Mouse (Mus musculus) skeletal muscle tissue, adult 2 months (tissue): Measurements from ENCODE around the gene Cnst.
A peak's percentile ranks its signal among the peaks of the same experiment; 100 is the strongest.

ENCODE experiments used
- DNase-seq: peaks from one replicate; pipeline ENCODE4 v3.0.0-alpha.2; 2012; ENCODE audit warnings: low read depth, low spot score

Cnst gene

DNA sequence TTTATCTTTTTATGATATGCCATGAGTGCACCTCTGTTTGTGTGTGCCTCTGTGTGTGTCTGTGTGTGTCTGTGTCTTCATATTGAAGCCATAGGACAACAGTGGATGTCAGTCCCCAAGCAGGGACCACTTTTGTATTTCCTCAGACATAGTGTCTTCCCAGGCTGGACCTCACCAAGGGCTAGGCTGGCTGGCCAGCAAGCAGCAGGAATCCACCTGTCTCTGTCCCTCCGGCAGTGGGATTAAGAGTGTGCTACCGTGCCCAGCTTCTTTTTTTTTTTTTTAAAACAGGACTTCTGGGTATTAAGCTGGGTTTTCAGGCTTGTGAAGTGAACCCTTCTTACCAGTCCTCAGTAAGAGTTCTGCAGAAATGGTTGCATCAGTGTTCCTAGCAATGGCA lies 46.0 kb downstream of the Cnst start:
- DNase-seq, result no peak

- no peak for DNase-seq
Measured at GRCm38 (mm10) chr1:179592972-179593371, 46.8 kb downstream of the Cnst start.

GRCm38 (mm10) chr1:179598386-179598785 lies 52.2 kb downstream of the Cnst start:
- no peak for DNase-seq

- no peak for DNase-seq
Measured at GRCm38 (mm10) chr1:179604526-179604925, 58.4 kb downstream of the Cnst start.

DNA sequence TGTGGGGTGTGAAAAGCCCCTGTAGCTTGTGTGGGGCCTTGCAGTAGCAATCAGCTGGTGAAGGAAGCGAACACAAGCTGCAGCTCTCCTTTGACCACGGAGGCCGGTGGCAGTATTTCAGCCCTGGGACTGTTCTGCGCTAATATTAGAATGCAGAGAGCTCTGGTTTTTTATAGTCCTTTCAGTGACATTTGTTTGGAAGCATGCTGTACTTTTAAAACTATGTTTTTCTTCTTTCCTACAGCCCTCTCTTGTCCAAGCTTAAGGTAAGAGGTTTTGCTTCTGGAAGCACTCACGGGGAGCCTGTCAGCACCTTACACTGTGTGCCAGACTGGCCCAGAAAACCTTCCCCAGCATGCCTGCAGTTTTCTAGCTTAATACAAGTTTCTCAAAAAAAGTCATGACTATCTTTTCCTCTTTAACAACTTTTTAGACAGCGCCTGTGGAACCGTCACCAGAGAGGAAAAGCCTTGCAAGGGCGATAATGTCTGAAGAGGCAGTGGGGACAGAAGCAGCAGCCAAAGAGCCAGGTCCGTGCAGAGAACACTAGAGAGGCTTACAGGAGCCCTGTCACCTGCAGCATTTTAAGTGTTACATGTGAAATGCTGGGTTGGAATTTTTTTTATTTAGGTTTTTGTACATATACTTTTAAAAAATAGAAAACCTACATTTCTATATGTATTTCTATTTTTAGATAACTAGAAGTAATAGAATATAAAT lies 60.0 kb downstream of the Cnst start:
- DNase-seq, result peak; percentile 46

- no peak for DNase-seq
Measured at GRCm38 (mm10) chr1:179608521-179608920, 62.4 kb downstream of the Cnst start.

GRCm38 (mm10) chr1:179609724-179610505 lies 63.7 kb downstream of the Cnst start:
- DNase-seq, result no peak

GRCm38 (mm10) chr1:179611182-179611581 lies 65.0 kb downstream of the Cnst start:
- DNase-seq, result no peak

DNA sequence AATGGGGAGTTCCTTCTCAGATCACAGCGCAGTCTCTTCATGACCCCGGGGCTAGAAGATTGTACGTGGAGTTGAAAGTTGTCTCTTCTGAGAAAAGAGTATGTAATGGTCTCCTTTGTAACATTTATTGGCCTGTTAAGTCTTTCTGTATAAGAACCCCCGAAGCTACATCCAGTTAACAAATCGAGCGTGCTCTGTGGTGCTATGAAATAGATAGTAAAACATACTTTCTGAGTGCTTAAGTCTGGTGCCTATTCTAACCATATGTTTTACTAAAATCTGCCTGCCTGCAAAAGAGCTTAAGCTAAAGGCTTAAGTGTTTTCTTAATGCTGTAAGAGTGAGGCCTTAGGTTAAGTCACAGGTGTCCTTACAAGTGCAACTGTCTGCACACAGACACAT lies 66.2 kb downstream of the Cnst start:
- no peak for DNase-seq

DNA sequence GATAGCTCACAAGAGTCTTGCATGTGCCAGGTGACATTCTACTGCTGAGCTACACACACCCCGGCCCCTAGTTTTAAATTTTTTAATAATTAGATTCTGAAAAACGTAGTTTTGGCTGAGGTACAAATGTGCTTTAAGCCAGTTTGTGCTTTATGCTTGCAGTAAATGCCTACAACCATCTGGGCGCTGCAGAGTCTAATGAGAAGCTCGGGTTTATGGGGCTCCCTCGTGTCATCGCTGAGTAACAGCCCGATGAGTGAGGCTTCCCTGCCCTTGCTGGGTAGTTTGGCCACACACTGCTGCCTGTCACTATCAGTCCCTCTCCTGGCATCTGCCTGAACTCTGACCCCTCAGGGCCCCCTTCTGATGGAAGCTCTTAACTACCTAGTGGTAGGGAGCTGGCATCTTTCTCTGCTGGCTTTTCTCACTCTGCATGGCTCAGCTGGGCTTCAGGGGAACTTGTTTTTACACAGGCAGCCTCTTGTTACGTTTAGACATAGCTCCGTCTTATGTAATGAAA lies 66.9 kb downstream of the Cnst start:
- no peak for DNase-seq

- no peak for DNase-seq
Measured at GRCm38 (mm10) chr1:179617426-179617825, 71.3 kb downstream of the Cnst start.

DNA sequence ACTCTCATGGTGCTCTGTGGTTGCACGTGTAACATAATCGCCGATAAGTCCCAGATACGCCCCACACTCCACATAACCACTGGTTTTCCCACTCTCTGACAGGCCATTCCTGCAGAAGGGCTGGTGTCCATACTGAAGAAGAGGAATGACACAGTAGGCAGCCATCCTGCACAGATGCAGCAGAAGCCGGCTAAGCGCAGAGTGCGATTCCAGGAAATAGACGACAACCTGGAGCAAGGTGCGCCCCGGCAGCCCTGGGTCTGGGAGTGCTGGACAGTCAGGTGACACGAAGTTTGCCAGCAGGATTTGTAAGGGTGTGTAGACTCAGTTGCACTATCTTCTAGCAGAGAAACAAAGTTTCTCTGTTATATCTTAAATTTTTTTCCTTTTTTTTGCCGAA lies 76.5 kb downstream of the Cnst start:
- no peak for DNase-seq

GRCm38 (mm10) chr1:179623657-179624056 lies 77.5 kb downstream of the Cnst start:
- DNase-seq, result no peak

- DNase-seq, result peak; percentile 23
Measured at GRCm38 (mm10) chr1:179624354-179624753, 78.2 kb downstream of the Cnst start.

DNA sequence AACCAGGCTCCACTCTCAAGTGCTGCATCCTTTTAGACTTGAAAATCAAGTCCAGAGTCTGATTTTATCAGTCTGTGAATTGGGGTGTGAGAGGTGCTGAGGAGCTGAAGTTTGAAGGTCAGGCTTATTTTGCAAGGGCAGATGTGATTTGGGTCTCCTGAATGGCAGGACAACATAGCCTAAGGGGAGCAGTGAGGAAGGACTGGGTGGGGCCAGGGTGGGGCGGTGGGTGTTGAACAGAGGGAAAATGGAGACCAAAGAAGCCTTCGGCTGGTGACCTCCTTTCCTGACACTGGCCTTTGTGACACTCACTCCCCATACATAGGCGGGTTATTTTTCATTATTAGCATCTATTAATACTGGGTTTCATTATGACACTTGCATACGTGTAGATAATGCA lies 81.7 kb downstream of the Cnst start:
- DNase-seq, result no peak

- no peak for DNase-seq
Measured at GRCm38 (mm10) chr1:179628438-179629106, 82.4 kb downstream of the Cnst start.

DNA sequence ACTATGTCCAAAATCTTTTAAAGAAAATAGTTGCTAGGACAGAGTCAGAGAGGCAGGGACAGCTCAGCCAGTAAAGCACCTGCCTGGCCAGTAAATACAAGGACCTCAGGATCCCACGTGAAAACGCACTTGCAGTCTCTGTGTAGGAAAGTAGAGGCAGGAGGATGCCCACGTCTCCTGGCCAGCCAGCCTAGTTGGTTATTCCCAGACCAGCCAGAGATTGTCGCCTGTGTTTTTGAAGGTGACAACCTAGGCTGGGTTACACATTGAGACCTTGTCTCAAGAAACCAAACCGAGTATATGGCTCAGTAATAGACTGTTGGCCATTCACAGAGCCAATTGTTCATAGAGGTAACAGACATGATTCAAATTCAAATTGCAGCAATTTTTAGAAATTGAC lies 83.1 kb downstream of the Cnst start:
- no peak for DNase-seq

- no peak for DNase-seq
Measured at GRCm38 (mm10) chr1:179632746-179633413, 86.7 kb downstream of the Cnst start.

DNA sequence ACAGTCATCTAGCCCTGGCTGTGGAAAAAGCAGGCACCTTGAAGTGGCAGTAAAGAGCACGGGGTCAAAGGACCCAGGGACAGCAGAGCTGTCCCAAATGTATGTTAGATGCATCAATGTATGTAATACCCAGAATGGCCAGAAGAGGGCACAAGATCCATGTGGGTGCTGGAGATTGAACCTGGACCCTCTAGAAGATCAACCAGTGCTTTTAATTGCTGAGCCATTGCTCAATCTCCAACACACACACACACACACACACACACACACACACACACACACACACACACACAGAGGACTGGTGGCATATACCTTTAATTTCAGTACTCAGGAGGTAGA lies 87.2 kb downstream of the Cnst start:
- no peak for DNase-seq

DNA sequence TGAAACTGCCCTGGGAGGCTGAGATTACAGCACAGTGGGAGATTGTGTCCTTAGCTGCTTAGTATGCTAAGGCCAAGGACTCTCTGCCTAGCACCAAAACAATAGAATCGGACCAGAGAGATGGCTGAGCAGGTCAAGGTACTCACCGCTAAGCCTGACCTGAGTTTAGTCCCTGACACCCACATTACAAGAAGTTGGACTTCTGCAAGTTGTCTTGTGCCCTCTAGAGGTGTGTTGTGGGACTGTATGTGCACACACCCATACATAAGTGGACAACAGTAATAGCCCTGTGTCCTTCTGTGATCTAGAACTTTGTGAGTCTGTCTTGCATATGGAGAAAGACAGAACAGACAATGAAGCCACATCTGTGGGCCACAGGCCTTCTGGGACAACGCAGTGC lies 88.0 kb downstream of the Cnst start:
- DNase-seq, result no peak

DNA sequence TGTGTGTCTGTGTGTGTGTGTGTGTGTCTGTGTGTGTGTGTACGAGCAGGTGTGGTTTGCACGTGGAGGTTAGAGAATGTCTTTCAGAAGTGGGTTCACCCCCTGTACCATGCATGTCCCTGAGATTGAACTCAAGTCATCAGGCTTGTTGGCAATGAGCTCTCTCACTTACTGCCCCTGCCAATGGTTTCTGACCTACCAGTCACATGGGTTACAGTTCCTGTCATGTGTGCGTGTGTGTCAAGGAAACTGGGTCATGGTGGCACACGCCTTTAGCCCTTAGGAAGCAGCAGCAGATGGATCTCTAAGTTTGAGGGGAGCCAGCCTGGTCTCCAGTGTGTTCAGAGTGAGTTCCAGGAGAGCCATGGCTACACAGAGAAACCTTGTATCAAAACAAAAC lies 96.6 kb downstream of the Cnst start:
- no peak for DNase-seq

DNA sequence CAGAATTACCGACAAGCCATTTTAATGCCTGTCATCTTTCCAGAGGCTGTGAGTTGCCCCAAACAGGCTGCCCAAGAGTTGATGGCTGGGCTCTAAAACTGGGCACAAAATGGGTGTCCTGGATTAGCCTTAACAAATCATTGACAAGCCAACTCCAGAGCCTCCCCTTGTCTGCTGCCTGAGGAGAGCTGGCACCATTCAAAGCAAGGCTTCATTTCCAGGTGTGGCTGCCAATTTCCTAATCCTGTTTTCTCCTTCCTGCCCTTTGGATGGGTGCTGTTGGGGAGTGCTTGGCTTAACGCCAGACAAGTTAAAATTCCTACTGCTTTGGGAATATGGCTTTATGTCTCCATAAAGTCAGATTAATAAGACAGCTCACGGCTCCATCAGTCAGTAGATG lies 98.0 kb downstream of the Cnst start:
- no peak for DNase-seq
